Mouse (Mus musculus): Measurements from ENCODE around the gene Olfr279. TPM values are rescaled to one million over a fixed set of nuclear protein-coding genes. Genes with fewer than 3 reads are reported as not detected.

The Olfr279 gene
- polyA plus RNA-seq, 1 experiment from 2014 or later, result not detected

- H3K9me3 ChIP-seq (ENCODE audit: control insufficient read depth, low read length), result no peaks in the 10 kb centered on the region
- no peak for ATAC-seq (ENCODE audit: low FRiP score)
- 89% methylated on average over 4 of the region's 4 CpGs for WGBS
- H3K4me1 ChIP-seq (replicated peaks; ENCODE audit: control insufficient read depth, insufficient read depth, low read length), result peaks cover 14% of the 10 kb centered on the region
- peaks cover 19% of the 10 kb centered on the region for H3K36me3 ChIP-seq (replicated peaks; ENCODE audit: control insufficient read depth, insufficient read depth)
- H3K9ac ChIP-seq, result no peak overlapping the region
- H3K4me2 ChIP-seq (replicated peaks), result no peak overlapping the region
- H3K27me3 ChIP-seq (ENCODE audit: control insufficient read depth, insufficient read depth, low read length), result no peaks in the 10 kb centered on the region
- no peak overlapping the region for H3K4me3 ChIP-seq (replicated peaks; ENCODE audit: low read length)
- H3K27ac ChIP-seq, result no peak overlapping the region
- DNase-seq (ENCODE audit: low spot score), result no peak
Measured at GRCm38 (mm10) chr15:98535921-98536320, 43.7 kb downstream of the Olfr279 start.

GRCm38 (mm10) chr15:98536828-98537510 lies 44.8 kb downstream of the Olfr279 start:
- Histone ChIP-seq H3K9ac (no peak overlapping the region), H3K4me3 (replicated peaks; ENCODE audit: low read length) (no peak overlapping the region), H3K9me3 (ENCODE audit: control insufficient read depth, low read length) (no peaks in the 10 kb centered on the region), H3K4me1 (replicated peaks; ENCODE audit: control insufficient read depth, insufficient read depth, low read length) (peaks cover 11% of the 10 kb centered on the region), H3K27me3 (ENCODE audit: control insufficient read depth, insufficient read depth, low read length) (no peaks in the 10 kb centered on the region), H3K4me2 (replicated peaks) (no peak overlapping the region), H3K36me3 (replicated peaks; ENCODE audit: control insufficient read depth, insufficient read depth) (peaks cover 12% of the 10 kb centered on the region), H3K27ac (no peak overlapping the region)
- no peak for DNase-seq (ENCODE audit: low spot score)
- 91% methylated on average over 8 of the region's 8 CpGs for WGBS
- no peak for ATAC-seq (ENCODE audit: low FRiP score)

- peaks cover 1% of the 10 kb centered on the region for H3K4me1 ChIP-seq (replicated peaks; ENCODE audit: control insufficient read depth, insufficient read depth, low read length)
- no peak overlapping the region for H3K9ac ChIP-seq
- no peak overlapping the region for H3K27ac ChIP-seq
- peaks cover 10% of the 10 kb centered on the region for H3K36me3 ChIP-seq (replicated peaks; ENCODE audit: control insufficient read depth, insufficient read depth)
- no peak for ATAC-seq (ENCODE audit: low FRiP score)
- no peak overlapping the region for H3K4me3 ChIP-seq (replicated peaks; ENCODE audit: low read length)
- no peak for DNase-seq (ENCODE audit: low spot score)
- H3K27me3 ChIP-seq (ENCODE audit: control insufficient read depth, insufficient read depth, low read length), result no peaks in the 10 kb centered on the region
- no peaks in the 10 kb centered on the region for H3K9me3 ChIP-seq (ENCODE audit: control insufficient read depth, low read length)
- 72% methylated on average over 4 of the region's 4 CpGs for WGBS
- no peak overlapping the region for H3K4me2 ChIP-seq (replicated peaks)
Measured at GRCm38 (mm10) chr15:98537923-98538322, 45.7 kb downstream of the Olfr279 start.

GRCm38 (mm10) chr15:98541064-98541463 lies 48.9 kb downstream of the Olfr279 start:
- H3K4me3 ChIP-seq (replicated peaks; ENCODE audit: low read length), result no peak overlapping the region
- no peak overlapping the region for H3K27ac ChIP-seq
- DNase-seq (ENCODE audit: low spot score) (no peak), ATAC-seq (ENCODE audit: low FRiP score) (no peak)
- no peak overlapping the region for H3K9ac ChIP-seq
- H3K27me3 ChIP-seq (ENCODE audit: control insufficient read depth, insufficient read depth, low read length), result no peaks in the 10 kb centered on the region
- H3K9me3 ChIP-seq (ENCODE audit: control insufficient read depth, low read length), result no peaks in the 10 kb centered on the region
- no peak overlapping the region for H3K4me2 ChIP-seq (replicated peaks)
- peaks cover 42% of the 10 kb centered on the region for H3K36me3 ChIP-seq (replicated peaks; ENCODE audit: control insufficient read depth, insufficient read depth)
- WGBS, result 93% methylated on average over 6 of the region's 6 CpGs
- H3K4me1 ChIP-seq (replicated peaks; ENCODE audit: control insufficient read depth, insufficient read depth, low read length), result no peaks in the 10 kb centered on the region

GRCm38 (mm10) chr15:98543341-98543740 lies 51.1 kb downstream of the Olfr279 start:
- Histone ChIP-seq H3K27ac (no peak overlapping the region), H3K36me3 (replicated peaks; ENCODE audit: control insufficient read depth, insufficient read depth) (peaks cover 64% of the 10 kb centered on the region), H3K9me3 (ENCODE audit: control insufficient read depth, low read length) (no peaks in the 10 kb centered on the region), H3K4me3 (replicated peaks; ENCODE audit: low read length) (no peak overlapping the region), H3K9ac (no peak overlapping the region), H3K27me3 (ENCODE audit: control insufficient read depth, insufficient read depth, low read length) (no peaks in the 10 kb centered on the region), H3K4me1 (replicated peaks; ENCODE audit: control insufficient read depth, insufficient read depth, low read length) (no peaks in the 10 kb centered on the region), H3K4me2 (replicated peaks) (no peak overlapping the region)
- DNase-seq (ENCODE audit: low spot score) (no peak), ATAC-seq (ENCODE audit: low FRiP score) (no peak)
- WGBS, result 91% methylated on average over 4 of the region's 4 CpGs

GRCm38 (mm10) chr15:98545151-98545550 lies 52.9 kb downstream of the Olfr279 start:
- DNase-seq (ENCODE audit: low spot score) (no peak), ATAC-seq (ENCODE audit: low FRiP score) (no peak)
- Histone ChIP-seq H3K4me2 (replicated peaks) (no peak overlapping the region), H3K4me3 (replicated peaks; ENCODE audit: low read length) (no peak overlapping the region), H3K27ac (no peak overlapping the region), H3K27me3 (ENCODE audit: control insufficient read depth, insufficient read depth, low read length) (no peaks in the 10 kb centered on the region), H3K36me3 (replicated peaks; ENCODE audit: control insufficient read depth, insufficient read depth) (peaks cover 75% of the 10 kb centered on the region), H3K9ac (no peak overlapping the region), H3K9me3 (ENCODE audit: control insufficient read depth, low read length) (no peaks in the 10 kb centered on the region), H3K4me1 (replicated peaks; ENCODE audit: control insufficient read depth, insufficient read depth, low read length) (no peaks in the 10 kb centered on the region)
- 98% methylated on average over 3 of the region's 3 CpGs for WGBS

- 95% methylated on average over 5 of the region's 5 CpGs for WGBS
- no peak overlapping the region for H3K27ac ChIP-seq
- ATAC-seq (ENCODE audit: low FRiP score), result no peak
Measured at GRCm38 (mm10) chr15:98546843-98547242, 54.6 kb downstream of the Olfr279 start.

More at GRCm38 (mm10) chr15:98546843-98547242, 54.6 kb downstream of the Olfr279 start:
- peaks cover 92% of the 10 kb centered on the region for H3K36me3 ChIP-seq (replicated peaks; ENCODE audit: control insufficient read depth, insufficient read depth)
- no peaks in the 10 kb centered on the region for H3K27me3 ChIP-seq (ENCODE audit: control insufficient read depth, insufficient read depth, low read length)
- no peaks in the 10 kb centered on the region for H3K9me3 ChIP-seq (ENCODE audit: control insufficient read depth, low read length)
- no peaks in the 10 kb centered on the region for H3K4me1 ChIP-seq (replicated peaks; ENCODE audit: control insufficient read depth, insufficient read depth, low read length)
- H3K9ac ChIP-seq, result no peak overlapping the region
- H3K4me3 ChIP-seq (replicated peaks; ENCODE audit: low read length), result no peak overlapping the region
- DNase-seq (ENCODE audit: low spot score), result no peak
- no peak overlapping the region for H3K4me2 ChIP-seq (replicated peaks)

Small RNA genes within 50 kb of the gene (microRNA-seq; reads per million reads assigned to microRNA genes)
- not detected for gene Mir1291

Other genes with a start within 250 kb of the Olfr279 start
- not detected in 2 replicates for gene H1fnt, start 235.1 kb upstream of the Olfr279 start, polyA plus RNA-seq (2014; fragmentation: Nextera tagmentation; extraction: Ambion mirVana)
- gene Zfp641, start 196.2 kb upstream of the Olfr279 start, polyA plus RNA-seq (2014; fragmentation: Nextera tagmentation; extraction: Ambion mirVana), result 12.2 and 14.5 TPM in 2 replicates
- not detected in 2 replicates for gene Olfr285, start 175.0 kb upstream of the Olfr279 start, polyA plus RNA-seq (2014; fragmentation: Nextera tagmentation; extraction: Ambion mirVana)
- not detected in 2 replicates for gene Olfr284, start 151.4 kb upstream of the Olfr279 start, polyA plus RNA-seq (2014; fragmentation: Nextera tagmentation; extraction: Ambion mirVana)
- gene Olfr283, start 111.5 kb upstream of the Olfr279 start, polyA plus RNA-seq (2014; fragmentation: Nextera tagmentation; extraction: Ambion mirVana), result not detected in 2 replicates
- not detected in 2 replicates for gene Olfr282, start 61.2 kb upstream of the Olfr279 start, polyA plus RNA-seq (2014; fragmentation: Nextera tagmentation; extraction: Ambion mirVana)
- gene Olfr281, start 39.8 kb upstream of the Olfr279 start, polyA plus RNA-seq (2014; fragmentation: Nextera tagmentation; extraction: Ambion mirVana), result not detected in 2 replicates
- gene OR5BS1P, start 22.5 kb upstream of the Olfr279 start, polyA plus RNA-seq (2014; fragmentation: Nextera tagmentation; extraction: Ambion mirVana), result not detected in 2 replicates
- not detected in 2 replicates for gene Lalba, start 9.7 kb upstream of the Olfr279 start, polyA plus RNA-seq (2014; fragmentation: Nextera tagmentation; extraction: Ambion mirVana)
- 99.5 and 100 TPM in 2 replicates for gene Kansl2, start 41.9 kb downstream of the Olfr279 start, polyA plus RNA-seq (2014; fragmentation: Nextera tagmentation; extraction: Ambion mirVana)
- gene Ccnt1, start 78.5 kb downstream of the Olfr279 start, polyA plus RNA-seq (2014; fragmentation: Nextera tagmentation; extraction: Ambion mirVana), result 59.8 and 65.1 TPM in 2 replicates
- not detected in 2 replicates for gene 4930415O20Rik, start 78.6 kb downstream of the Olfr279 start, polyA plus RNA-seq (2014; fragmentation: Nextera tagmentation; extraction: Ambion mirVana)
- gene Adcy6, start 117.7 kb downstream of the Olfr279 start, polyA plus RNA-seq (2014; fragmentation: Nextera tagmentation; extraction: Ambion mirVana), result 8.4 and 11.0 TPM in 2 replicates
- gene Cacnb3, start 138.4 kb downstream of the Olfr279 start, polyA plus RNA-seq (2014; fragmentation: Nextera tagmentation; extraction: Ambion mirVana), result 98.3 and 101 TPM in 2 replicates
- gene Ddx23, start 170.5 kb downstream of the Olfr279 start, polyA plus RNA-seq (2014; fragmentation: Nextera tagmentation; extraction: Ambion mirVana), result 22.5 and 24.2 TPM in 2 replicates
- gene Rnd1, start 185.1 kb downstream of the Olfr279 start, polyA plus RNA-seq (2014; fragmentation: Nextera tagmentation; extraction: Ambion mirVana), result 6.0 and 6.1 TPM in 2 replicates
- gene Ccdc65, start 215.8 kb downstream of the Olfr279 start, polyA plus RNA-seq (2014; fragmentation: Nextera tagmentation; extraction: Ambion mirVana), result 5.6 and 6.6 TPM in 2 replicates
- 6.4 and 7.2 TPM in 2 replicates for gene Fkbp11, start 235.8 kb downstream of the Olfr279 start, polyA plus RNA-seq (2014; fragmentation: Nextera tagmentation; extraction: Ambion mirVana)